Mouse (Mus musculus) CD4-positive, CD25-positive, alpha-beta regulatory T cell, adult 4 months (primary cell): ENCODE measurements around the gene Armh1. TPM values are rescaled to one million over a fixed set of nuclear protein-coding genes. Genes with fewer than 3 reads are reported as not detected.

Experiments used
- polyA plus RNA-seq, 2 experiments: library from polyadenylated mRNA; unstranded; fragments of 100-300 nt; shearing (Covaris generic); gene quantifications; one replicate each; pipeline ENCODE4 v1.2.1; 2017

Gene Armh1
- polyA plus RNA-seq, 2 experiments from 2014 or later, result not detected

Other genes with a start within 250 kb of the Armh1 start
- 10 to 100 TPM; 33.7 to 39.2 TPM for gene Eif2b3, start 232.7 kb downstream of the Armh1 start, polyA plus RNA-seq
- under 1 TPM in 1 of 2 experiments, not detected in 1; 0.76 TPM for gene Ptch2, start 156.1 kb downstream of the Armh1 start, polyA plus RNA-seq
- 10 to 100 TPM; 18.5 to 19.2 TPM for gene Btbd19, start 126.4 kb downstream of the Armh1 start, polyA plus RNA-seq
- gene Tctex1d4, start 125.3 kb downstream of the Armh1 start, polyA plus RNA-seq, result 1 to 10 TPM; 3.2 to 6.2 TPM
- gene Plk3, start 118.2 kb downstream of the Armh1 start, polyA plus RNA-seq, result 10 to 100 TPM; 12.2 to 13.2 TPM
- 100 to 1,000 TPM; 663 to 923 TPM for gene Rps8, start 95.9 kb downstream of the Armh1 start, polyA plus RNA-seq
- 1 to 10 TPM; 2.8 to 8.7 TPM for gene Kif2c, start 69.5 kb downstream of the Armh1 start, polyA plus RNA-seq
- under 1 TPM; 0.55 to 0.75 TPM for gene Tmem53, start 174 bp downstream of the Armh1 start, polyA plus RNA-seq
- 10 to 100 TPM; 15.8 to 18.6 TPM for gene Rnf220, start 244.9 kb upstream of the Armh1 start, polyA plus RNA-seq